Comparison of ENCODE assay signal across 13 mouse cellular contexts in the genomic region with DNA sequence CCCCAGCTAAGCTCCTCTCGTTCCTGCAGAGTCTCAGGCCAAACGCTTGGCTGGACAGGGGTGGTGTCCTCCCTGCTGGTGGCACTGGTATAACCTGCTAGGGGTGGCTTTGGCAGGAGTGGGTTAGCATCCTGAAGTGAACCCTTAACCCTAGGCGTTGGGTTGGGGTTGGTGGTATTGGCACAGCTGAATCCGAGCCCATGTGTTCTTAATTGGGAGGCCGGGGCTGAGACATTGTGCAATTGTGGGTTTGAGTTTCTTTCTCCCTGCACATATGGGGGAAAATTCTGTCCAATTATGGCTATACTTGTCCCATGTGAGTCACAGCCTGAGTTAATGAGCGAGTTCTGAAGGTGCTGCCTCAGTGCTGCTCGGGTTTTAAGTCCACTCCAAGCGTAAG. TPM values are rescaled to one million over a fixed set of nuclear protein-coding genes. Genes with fewer than 3 reads are reported as not detected.
DNase-seq lines count a peak whose midpoint lies in the region; ATAC-seq lines count a peak whose summit lies in the region.
"Had no signal": no experiment of that assay in that cellular context is flagged by ENCODE, and none has a peak within 500 bp of the region (broad histone marks: within the 10 kb centered on the region; RNA-seq: fewer than 3 reads in every experiment).

No protein-coding gene starts in this region.

- peaks cover 67% of the 10 kb centered on the region for H3K4me1 ChIP-seq in forebrain, embryonic 15.5 days
- H3K4me1 ChIP-seq in forebrain, embryonic 13.5 days = peaks cover 74% of the 10 kb centered on the region
- peaks cover 75% of the 10 kb centered on the region for H3K4me1 ChIP-seq in embryonic facial prominence, embryonic 12.5 days
- peaks cover 74% of the 10 kb centered on the region for H3K4me1 ChIP-seq in limb, embryonic 15.5 days
- H3K4me1 ChIP-seq in hindbrain, embryonic 11.5 days (replicated peaks; ENCODE audit: control insufficient read depth, insufficient read depth, low read length) = peaks cover 9% of the 10 kb centered on the region

- no peaks in the 10 kb centered on the region for H3K9me3 ChIP-seq in forebrain, embryonic 15.5 days
- H3K9me3 ChIP-seq in forebrain, embryonic 13.5 days (replicated peaks) = no peaks in the 10 kb centered on the region
- no peaks in the 10 kb centered on the region for H3K9me3 ChIP-seq in embryonic facial prominence, embryonic 12.5 days
- no peaks in the 10 kb centered on the region for H3K9me3 ChIP-seq in limb, embryonic 15.5 days
- no peaks in the 10 kb centered on the region for H3K9me3 ChIP-seq in hindbrain, embryonic 11.5 days (ENCODE audit: control insufficient read depth, low read length)
- H3K9me3 ChIP-seq: megakaryocyte, embryonic 14.5 days had no signal

- 31% methylated on average over 8 of the region's 8 CpGs for WGBS in forebrain, embryonic 15.5 days
- 36% methylated on average over 8 of the region's 8 CpGs for WGBS in forebrain, embryonic 13.5 days
- WGBS in embryonic facial prominence, embryonic 12.5 days = 21% methylated on average over 8 of the region's 8 CpGs
- WGBS in limb, embryonic 15.5 days = 21% methylated on average over 8 of the region's 8 CpGs
- WGBS in hindbrain, embryonic 11.5 days = 61% methylated on average over 8 of the region's 8 CpGs

- H3K9ac ChIP-seq in forebrain, embryonic 15.5 days (replicated peaks) = no peak overlapping the region
- no peak overlapping the region for H3K9ac ChIP-seq in forebrain, embryonic 13.5 days
- H3K9ac ChIP-seq in embryonic facial prominence, embryonic 12.5 days = no peak overlapping the region
- no peak overlapping the region for H3K9ac ChIP-seq in limb, embryonic 15.5 days
- H3K9ac ChIP-seq in hindbrain, embryonic 11.5 days (ENCODE audit: low read depth, low read length) = no peak overlapping the region

- no peaks in the 10 kb centered on the region for H3K36me3 ChIP-seq in forebrain, embryonic 15.5 days
- no peaks in the 10 kb centered on the region for H3K36me3 ChIP-seq in forebrain, embryonic 13.5 days (ENCODE audit: poor library complexity, severe bottlenecking)
- no peaks in the 10 kb centered on the region for H3K36me3 ChIP-seq in embryonic facial prominence, embryonic 12.5 days
- no peaks in the 10 kb centered on the region for H3K36me3 ChIP-seq in limb, embryonic 15.5 days
- no peaks in the 10 kb centered on the region for H3K36me3 ChIP-seq in hindbrain, embryonic 11.5 days (ENCODE audit: control insufficient read depth, insufficient read depth, low read length)

- no peaks in the 10 kb centered on the region for H3K27me3 ChIP-seq in forebrain, embryonic 15.5 days
- no peaks in the 10 kb centered on the region for H3K27me3 ChIP-seq in forebrain, embryonic 13.5 days
- no peaks in the 10 kb centered on the region for H3K27me3 ChIP-seq in embryonic facial prominence, embryonic 12.5 days
- no peaks in the 10 kb centered on the region for H3K27me3 ChIP-seq in limb, embryonic 15.5 days
- H3K27me3 ChIP-seq in hindbrain, embryonic 11.5 days (ENCODE audit: control insufficient read depth, insufficient read depth, low read length) = no peaks in the 10 kb centered on the region

- no peak overlapping the region for H3K4me3 ChIP-seq in forebrain, embryonic 15.5 days
- no peak overlapping the region for H3K4me3 ChIP-seq in forebrain, embryonic 13.5 days
- no peak overlapping the region for H3K4me3 ChIP-seq in embryonic facial prominence, embryonic 12.5 days
- no peak overlapping the region for H3K4me3 ChIP-seq in limb, embryonic 15.5 days
- H3K4me3 ChIP-seq in hindbrain, embryonic 11.5 days (ENCODE audit: low read depth, low read length) = no peak overlapping the region
- H3K4me3 ChIP-seq: heart, adult 2 months had no signal

- ATAC-seq in forebrain, embryonic 15.5 days (replicated peaks) = no peak
- ATAC-seq in forebrain, embryonic 13.5 days = no peak; the same call in 1 of the 2 replicates
- ATAC-seq in embryonic facial prominence, embryonic 12.5 days (ENCODE audit: insufficient number of reproducible peaks, insufficient read depth, low FRiP score, low TSS enrichment) = peak; percentile 54; the same call in 1 of the 2 replicates
- no peak for ATAC-seq in limb, embryonic 15.5 days (ENCODE audit: insufficient number of reproducible peaks, low FRiP score, low TSS enrichment, low read depth)
- ATAC-seq in hindbrain, embryonic 11.5 days (ENCODE audit: low FRiP score) = no peak

- H3K4me2 ChIP-seq in forebrain, embryonic 15.5 days (replicated peaks) = no peak overlapping the region
- H3K4me2 ChIP-seq in forebrain, embryonic 13.5 days = no peak overlapping the region
- no peak overlapping the region for H3K4me2 ChIP-seq in embryonic facial prominence, embryonic 12.5 days (replicated peaks)
- H3K4me2 ChIP-seq in limb, embryonic 15.5 days = 0 out of 2 replicates have a peak overlapping the region, but pooled peaks have one; percentile 5
- no peak overlapping the region for H3K4me2 ChIP-seq in hindbrain, embryonic 11.5 days (replicated peaks; ENCODE audit: low read depth, low read length)
- H3K4me2 ChIP-seq: liver, embryonic 11.5 days had no signal

- peak overlapping the region; percentile 31; the same call in 1 of the 2 replicates for H3K27ac ChIP-seq in forebrain, embryonic 15.5 days (replicated peaks)
- no peak overlapping the region for H3K27ac ChIP-seq in forebrain, embryonic 13.5 days
- no peak overlapping the region for H3K27ac ChIP-seq in embryonic facial prominence, embryonic 12.5 days
- peak overlapping the region; percentile 51 for H3K27ac ChIP-seq in limb, embryonic 15.5 days
- no peak overlapping the region for H3K27ac ChIP-seq in hindbrain, embryonic 11.5 days (ENCODE audit: low read depth, low read length)
- H3K27ac ChIP-seq: heart, adult 2 months had no signal

- DNase-seq in 3T3-L1 (ENCODE audit: low read depth, low spot score) = peak; percentile 85
- DNase-seq in hindbrain, embryonic 11.5 days (ENCODE audit: low spot score) = no peak
- DNase-seq in cerebellum, postnatal 10 days = no peak
- no peak for DNase-seq in thymus, postnatal 4 days
- DNase-seq: kidney, adult 18-20 months; thymus, adult 18-20 months had no signal

RNA-seq across cellular contexts. Expression of a gene that starts 7.8 kb away (rescaled TPM):
- 13.9 and 15.1 TPM in 2 replicates for polyA plus RNA-seq in forebrain, embryonic 15.5 days (2015; fragmentation: Nextera tagmentation; extraction: Ambion mirVana)
- polyA plus RNA-seq in forebrain, embryonic 13.5 days (2015; fragmentation: Nextera tagmentation; extraction: Ambion mirVana) = 12.8 and 14.1 TPM in 2 replicates
- 22.8 and 24.8 TPM in 2 replicates for polyA plus RNA-seq in embryonic facial prominence, embryonic 12.5 days (2016; fragmentation: Nextera tagmentation; extraction: Ambion mirVana)
- 24.8 and 26.1 TPM in 2 replicates for polyA plus RNA-seq in limb, embryonic 15.5 days (2015; fragmentation: Nextera tagmentation; extraction: Ambion mirVana)
- 25.3 and 26.5 TPM in 2 replicates for polyA plus RNA-seq in hindbrain, embryonic 11.5 days (2014; fragmentation: Nextera tagmentation; extraction: Ambion mirVana)

Comparison
In these comparisons a context has a peak if more than half of its experiments do, and no peak if none do; other contexts are left out.
1. H3K27ac ChIP-seq: peak in forebrain, embryonic 15.5 days (single experiment) and limb, embryonic 15.5 days (single experiment); none in forebrain, embryonic 13.5 days (single experiment), embryonic facial prominence, embryonic 12.5 days (single experiment) and hindbrain, embryonic 11.5 days (single experiment).